Mouse (Mus musculus) layer of hippocampus, adult 18-20 months (tissue): ENCODE measurements around the gene Adam12. TPM values are rescaled to one million over a fixed set of nuclear protein-coding genes. Genes with fewer than 3 reads are reported as not detected.

Experiments
- DNase-seq, 2 experiments: peaks; one replicate each; pipeline ENCODE4 v3.0.0; 2022; ENCODE audit warnings: low spot score in 2 of 2
- total RNA-seq, 2 experiments: library from RNA; stranded (reverse); gene quantifications; 2 replicates each; pipeline ENCODE4 v1.2.3; 2021

Gene Adam12
- total RNA-seq, 2 experiments from 2014 or later: 5.0 to 6.3 TPM

- no peak for DNase-seq
Measured at GRCm38 (mm10) chr7:134226231-134226630, 5.7 kb downstream of the Adam12 start.

GRCm38 (mm10) chr7:134224741-134225612 lies 7.0 kb downstream of the Adam12 start:
- peak; percentile 30 to 57 for DNase-seq

- DNase-seq: no peak
Measured at GRCm38 (mm10) chr7:134224421-134224740, 7.6 kb downstream of the Adam12 start.

DNA sequence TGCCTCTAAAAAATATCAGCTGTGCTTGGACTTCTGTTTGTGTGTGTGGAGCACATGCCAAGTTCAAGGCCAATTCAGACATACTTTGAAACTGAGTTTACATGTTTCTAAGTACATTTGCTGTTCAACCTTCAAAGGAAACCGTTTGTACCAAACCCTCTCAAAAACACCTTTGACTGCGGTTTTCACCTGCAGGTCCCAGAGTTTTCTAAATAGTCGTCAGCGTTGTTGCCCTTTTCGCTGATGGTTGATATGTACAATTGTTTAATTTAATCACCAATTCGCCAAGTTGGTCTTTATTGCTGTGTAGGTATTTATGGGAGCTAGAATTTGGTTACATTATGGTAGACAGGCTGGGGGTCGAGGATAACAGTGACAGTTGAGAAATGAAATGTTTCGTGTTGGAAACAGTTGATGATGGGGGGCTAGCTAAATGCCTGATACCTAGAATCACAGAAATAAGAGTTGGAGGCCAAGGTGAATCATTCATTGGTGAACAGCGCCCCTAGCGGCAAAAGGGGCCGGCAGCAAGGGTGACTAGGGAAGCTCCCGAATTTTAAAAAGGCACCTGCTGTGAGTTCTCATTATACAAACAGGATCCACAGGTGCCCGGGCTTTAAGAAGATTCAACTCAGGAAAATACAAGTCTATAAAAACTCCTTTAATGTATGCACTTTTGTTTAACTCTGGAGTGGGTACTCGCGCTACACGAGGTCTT lies 8.3 kb downstream of the Adam12 start:
- DNase-seq: peak; percentile 77 to 92

DNA sequence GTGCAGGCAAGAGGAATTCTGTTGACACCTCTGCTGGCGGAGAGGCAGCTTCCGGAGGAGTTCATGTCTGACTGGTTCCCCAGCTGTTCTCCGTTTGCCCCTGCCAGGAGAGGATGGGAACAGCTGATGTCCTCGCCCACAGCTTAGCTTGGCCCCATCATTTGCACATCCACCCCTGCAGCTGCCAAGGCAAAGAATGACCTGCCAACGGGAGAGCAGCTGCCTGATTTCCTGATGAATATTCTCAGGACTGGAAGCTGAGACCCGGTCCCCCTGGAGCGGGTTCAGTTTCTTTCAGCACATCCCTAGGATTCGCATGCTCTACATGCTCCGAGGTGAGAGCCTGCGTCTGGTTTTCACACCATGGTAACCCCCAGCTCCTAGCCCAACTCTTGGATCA lies 24.0 kb downstream of the Adam12 start:
- peak in 1 of 2 experiments; percentile 26 for DNase-seq

GRCm38 (mm10) chr7:134193089-134193488 lies 38.9 kb downstream of the Adam12 start:
- no peak for DNase-seq

GRCm38 (mm10) chr7:134190101-134190500 lies 41.8 kb downstream of the Adam12 start:
- peak in 1 of 2 experiments; percentile 66 for DNase-seq

- DNase-seq: no peak
Measured at GRCm38 (mm10) chr7:134188565-134188964, 43.4 kb downstream of the Adam12 start.

DNA sequence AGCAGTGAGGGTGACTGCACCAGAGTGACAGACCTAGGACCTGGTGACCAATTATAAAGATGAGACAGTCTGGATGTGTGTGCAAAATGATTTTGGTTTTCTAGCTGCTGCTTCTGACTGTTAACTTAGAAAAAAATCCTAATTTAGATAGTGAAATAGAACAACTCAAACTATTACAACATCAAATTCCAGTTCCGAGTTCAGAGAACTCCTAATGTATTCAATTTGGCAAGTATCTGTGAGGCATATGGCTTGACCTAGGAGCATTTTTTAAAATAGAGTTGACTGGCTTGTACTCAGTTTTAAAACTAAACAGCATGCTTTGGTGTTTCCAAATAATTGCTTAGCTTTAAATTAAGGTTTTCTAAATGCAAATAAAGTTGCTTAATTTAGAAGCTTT lies 44.0 kb downstream of the Adam12 start:
- no peak for DNase-seq

DNA sequence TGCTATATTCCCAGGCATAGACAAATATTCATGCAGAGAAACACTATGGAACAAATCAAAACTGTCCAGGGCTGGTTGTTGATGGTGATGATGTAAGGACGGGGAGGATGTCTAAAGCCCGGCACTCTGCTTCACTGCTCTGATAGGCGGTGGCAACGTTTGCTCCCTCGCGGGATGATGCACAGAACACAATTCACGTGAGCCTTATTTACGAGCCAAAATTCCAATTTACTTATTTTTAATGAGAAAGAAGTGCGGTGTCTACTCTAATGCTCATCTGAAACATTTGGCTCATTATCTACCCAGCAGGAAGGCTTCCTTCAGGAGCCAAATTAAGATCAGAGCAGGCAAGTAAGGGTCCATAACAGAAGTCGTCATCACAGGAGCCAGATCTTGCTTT lies 45.4 kb downstream of the Adam12 start:
- no peak for DNase-seq

GRCm38 (mm10) chr7:134185751-134186150 lies 46.2 kb downstream of the Adam12 start:
- no peak for DNase-seq

GRCm38 (mm10) chr7:134181717-134182116 lies 50.2 kb downstream of the Adam12 start:
- no peak for DNase-seq

DNA sequence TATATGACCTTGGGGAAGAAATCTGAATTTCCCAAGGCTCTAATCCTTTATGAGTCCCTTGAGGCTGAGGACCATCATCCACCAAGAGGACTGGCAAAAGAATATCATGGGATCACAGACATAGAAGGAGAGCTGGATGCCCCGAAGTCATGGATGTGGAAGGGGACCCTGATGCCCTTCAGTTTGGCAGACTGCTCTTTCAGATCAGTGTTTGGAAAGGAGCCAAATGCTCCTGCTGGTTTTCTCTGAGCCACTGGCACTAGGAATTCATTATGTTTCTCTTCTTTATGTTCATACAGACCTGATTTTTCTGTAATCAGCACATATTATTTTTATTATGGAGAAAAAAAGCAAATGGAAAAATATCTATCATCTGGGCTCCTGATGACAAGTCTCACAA lies 50.9 kb downstream of the Adam12 start:
- DNase-seq: no peak

DNA sequence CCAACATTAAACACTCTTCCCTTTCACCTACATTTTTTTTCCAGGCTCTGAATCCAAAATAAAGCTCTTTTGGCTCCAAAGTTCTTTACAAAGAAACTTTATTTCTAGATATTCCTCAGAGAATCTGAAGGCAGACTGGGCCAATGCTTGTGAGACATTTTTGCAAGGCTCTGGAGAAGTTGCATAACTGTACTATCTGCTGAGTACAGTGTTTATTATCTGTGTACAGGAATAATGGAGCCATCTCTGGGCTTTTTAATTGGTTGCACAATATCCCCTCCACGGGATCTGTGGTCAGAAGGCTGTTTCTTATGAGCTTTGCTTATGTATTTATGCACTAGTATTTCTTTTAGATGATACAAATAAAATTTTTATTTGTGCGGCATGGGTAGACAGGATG lies 54.9 kb downstream of the Adam12 start:
- no peak for DNase-seq

- DNase-seq: no peak
Measured at GRCm38 (mm10) chr7:134175201-134175600, 56.7 kb downstream of the Adam12 start.

DNA sequence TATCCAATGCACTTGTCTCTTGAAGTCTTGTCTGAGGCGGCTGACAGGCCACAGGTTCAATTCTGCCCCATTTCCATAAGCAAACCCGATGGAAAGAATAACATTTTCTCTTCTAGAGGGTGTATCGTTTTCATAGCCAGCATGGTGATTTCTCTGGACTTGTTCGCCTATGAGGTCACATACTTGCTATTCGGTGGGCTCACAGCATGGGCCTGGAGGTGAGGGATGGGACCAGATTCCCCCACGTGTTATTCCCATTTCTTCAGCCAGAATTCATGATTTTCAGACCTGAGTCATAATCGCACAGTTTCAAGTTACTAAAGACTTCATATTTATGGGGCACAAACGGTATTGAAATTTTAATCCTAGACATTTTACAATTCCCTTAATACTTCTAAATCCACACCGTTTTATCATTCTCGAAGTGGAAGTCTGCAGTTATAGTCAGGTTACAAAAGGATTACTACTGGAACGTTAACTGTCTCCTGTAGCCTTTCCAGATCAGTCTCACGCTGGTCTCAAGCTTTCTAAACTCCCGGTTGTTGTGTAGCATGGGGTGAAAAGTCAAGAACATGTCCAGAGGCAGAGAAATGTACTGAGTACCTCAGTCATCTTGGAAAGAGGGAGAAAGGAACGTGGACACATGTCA lies 58.4 kb downstream of the Adam12 start:
- DNase-seq: no peak

GRCm38 (mm10) chr7:134170180-134170910 lies 61.6 kb downstream of the Adam12 start:
- DNase-seq: no peak

DNA sequence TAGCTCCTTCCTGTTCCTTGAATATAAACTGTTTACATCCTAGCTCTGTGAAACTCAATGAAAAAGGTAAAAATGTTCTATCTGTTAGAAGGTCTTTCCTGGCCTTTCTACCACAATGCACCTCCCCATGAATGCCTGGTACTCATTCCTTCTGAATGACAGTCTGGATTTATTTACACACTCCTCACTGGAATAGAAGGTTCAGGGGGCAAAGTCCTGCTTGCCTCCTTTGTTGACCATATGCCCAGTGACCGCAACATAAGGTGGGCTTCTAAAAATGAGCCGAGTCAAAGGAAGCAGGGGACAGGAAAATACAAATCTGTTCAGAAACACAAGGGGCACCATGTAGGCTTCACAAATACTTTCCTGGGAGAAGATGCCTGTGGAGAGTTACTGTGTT lies 62.2 kb downstream of the Adam12 start:
- no peak for DNase-seq

DNA sequence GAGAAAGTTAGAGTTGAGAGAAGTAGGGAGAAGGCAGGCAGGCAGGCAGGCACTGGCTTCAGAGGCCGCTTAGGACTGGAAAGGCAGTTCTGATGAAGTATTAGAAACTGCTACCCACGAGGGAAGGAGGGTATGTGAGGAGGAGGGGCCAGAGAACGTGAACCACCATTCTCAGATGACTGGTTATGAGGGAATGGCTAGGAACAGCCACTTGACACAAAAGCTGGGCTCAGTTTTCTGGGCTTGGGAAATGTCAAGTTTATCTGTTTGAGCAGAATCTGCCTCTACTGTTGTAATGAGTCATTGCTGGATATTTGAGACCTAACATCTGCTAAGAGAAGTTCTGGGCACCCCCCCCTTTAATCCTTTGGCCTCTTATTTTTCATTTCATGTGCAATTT lies 64.4 kb downstream of the Adam12 start:
- no peak for DNase-seq

DNA sequence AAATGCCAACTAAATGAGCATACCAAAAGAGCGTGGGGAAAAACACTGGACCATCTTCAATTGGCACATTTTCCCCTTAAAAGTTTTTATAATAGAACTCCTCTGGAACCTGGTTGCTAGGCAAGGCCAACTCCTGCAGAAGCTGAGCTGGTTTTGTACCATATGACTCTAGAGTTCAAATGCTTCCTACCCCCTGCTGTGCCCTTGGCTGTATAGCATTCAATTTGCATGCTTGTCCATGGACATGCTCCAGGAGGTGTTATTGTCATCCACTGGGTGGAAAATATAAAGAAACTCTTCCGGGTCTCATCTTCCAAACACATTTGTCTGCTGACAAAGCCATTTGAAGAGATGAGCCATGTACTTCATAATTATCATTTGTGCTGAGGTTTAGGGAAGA lies 68.2 kb downstream of the Adam12 start:
- DNase-seq: no peak

DNA sequence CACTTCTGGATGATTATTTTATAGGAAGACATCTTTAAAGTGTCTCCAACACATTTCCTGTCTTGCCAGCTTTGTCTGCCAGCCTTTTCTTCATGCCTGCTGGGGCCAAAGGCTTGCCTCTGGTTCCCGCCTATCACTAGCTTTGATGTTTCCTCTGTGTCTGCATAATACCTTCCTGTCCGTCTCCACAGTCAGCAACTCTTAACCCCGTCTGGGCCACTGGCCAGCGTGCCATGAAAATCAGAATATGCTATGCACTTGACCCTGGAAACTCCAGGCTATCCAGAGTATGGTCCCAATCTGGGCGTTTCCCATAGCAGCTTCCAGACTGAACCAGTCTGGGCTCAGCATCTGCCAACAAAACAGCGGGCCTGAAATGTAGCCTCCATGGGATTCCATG lies 69.1 kb downstream of the Adam12 start:
- no peak for DNase-seq
